Mouse (Mus musculus) induced T-regulatory cell, adult 2 months (primary cell): ENCODE data around the gene Bmp2k.

ENCODE experiments used
- DNase-seq: peaks from one replicate; pipeline ENCODE4 v3.0.0-alpha.2; 2012; ENCODE audit warnings: low read depth

Gene Bmp2k

GRCm38 (mm10) chr5:96972474-96973130, 24.9 kb upstream of the Bmp2k start:
- DNase-seq = no peak

GRCm38 (mm10) chr5:96973714-96974113, 23.8 kb upstream of the Bmp2k start:
- no peak for DNase-seq

GRCm38 (mm10) chr5:96974661-96975060, 22.8 kb upstream of the Bmp2k start:
- no peak for DNase-seq

- DNase-seq = no peak
Observed at GRCm38 (mm10) chr5:96975112-96975511, 22.4 kb upstream of the Bmp2k start.

- peak; percentile 57 for DNase-seq
Observed at GRCm38 (mm10) chr5:96976150-96976549, 21.3 kb upstream of the Bmp2k start.

GRCm38 (mm10) chr5:96979296-96980007, 18.0 kb upstream of the Bmp2k start:
- peak; percentile 31 for DNase-seq

- peak; percentile 64 for DNase-seq
Observed at GRCm38 (mm10) chr5:96980008-96980634, 17.4 kb upstream of the Bmp2k start.

- no peak for DNase-seq
Observed at GRCm38 (mm10) chr5:96981987-96982386, 15.5 kb upstream of the Bmp2k start.

- DNase-seq = no peak
Observed at GRCm38 (mm10) chr5:96983142-96983541, 14.3 kb upstream of the Bmp2k start.

- no peak for DNase-seq
Observed at GRCm38 (mm10) chr5:96986850-96987249, 10.6 kb upstream of the Bmp2k start.

- no peak for DNase-seq
Observed at GRCm38 (mm10) chr5:96988880-96989279, 8.6 kb upstream of the Bmp2k start.

GRCm38 (mm10) chr5:96991156-96991555, 6.3 kb upstream of the Bmp2k start:
- no peak for DNase-seq

GRCm38 (mm10) chr5:96992651-96993050, 4.8 kb upstream of the Bmp2k start:
- no peak for DNase-seq

GRCm38 (mm10) chr5:96993057-96993456, 4.4 kb upstream of the Bmp2k start:
- DNase-seq = peak; percentile 35

- peak; percentile 49 for DNase-seq
Observed at GRCm38 (mm10) chr5:96995791-96996190, 1.7 kb upstream of the Bmp2k start.

- peak; percentile 84 for DNase-seq
Observed at GRCm38 (mm10) chr5:96996401-96997309, 834 bp upstream of the Bmp2k start.

GRCm38 (mm10) chr5:96997802-96998565, 495 bp downstream of the Bmp2k start:
- peak; percentile 58 for DNase-seq

GRCm38 (mm10) chr5:96998566-96998907, 1.0 kb downstream of the Bmp2k start:
- no peak for DNase-seq

- peak; percentile 51 for DNase-seq
Observed at GRCm38 (mm10) chr5:96999601-97000000, 2.1 kb downstream of the Bmp2k start.

- DNase-seq = peak; percentile 50
Observed at GRCm38 (mm10) chr5:97000524-97000923, 3.0 kb downstream of the Bmp2k start.

GRCm38 (mm10) chr5:97001153-97001552, 3.7 kb downstream of the Bmp2k start:
- DNase-seq = peak; percentile 44
